Mouse (Mus musculus) thymus, adult 2 months (tissue): ENCODE measurements around the gene Plppr4.

Source experiments
- CTCF ChIP-seq: fragments of 200-500 bp; IDR thresholded peaks from 2 replicates; pipeline ENCODE4 v1.5.1; 2012; ENCODE audit warnings: mild to moderate bottlenecking, control low read depth, low read length, moderate library complexity, borderline replicate concordance; ENCODE audit not compliant: control insufficient read depth, poor library complexity, insufficient read depth; ENCODE audit errors: extremely low read depth
- POLR2A ChIP-seq: fragments of 200-500 bp; IDR thresholded peaks from 2 replicates; pipeline ENCODE4 v1.6.1; 2012; ENCODE audit warnings: mild to moderate bottlenecking, low read length, control low read depth, moderate library complexity; ENCODE audit not compliant: control insufficient read depth, poor library complexity, insufficient read depth; ENCODE audit errors: extremely low read depth

- TF ChIP-seq CTCF = no peak
- TF ChIP-seq POLR2A = no peak
Observed at GRCm38 (mm10) chr3:117353940-117354339, 6.7 kb downstream of the Plppr4 start.
